Mouse (Mus musculus): ENCODE measurements around the gene Akp3. TPM values are rescaled to one million over a fixed set of nuclear protein-coding genes. Genes with fewer than 3 reads are reported as not detected.
A peak's percentile ranks its signal among the peaks of the same experiment; 100 is the strongest.

Gene Akp3
- polyA plus RNA-seq, 1 experiment from 2014 or later, result not detected

GRCm38 (mm10) chr1:87103936-87104335 lies 20.8 kb upstream of the Akp3 start:
- 72% methylated on average over 1 of the region's 1 CpGs for WGBS
- Histone ChIP-seq H3K9ac (ENCODE audit: low read depth, low read length) (no peak overlapping the region), H3K27ac (ENCODE audit: low read depth, low read length) (no peak overlapping the region), H3K36me3 (ENCODE audit: control insufficient read depth, insufficient read depth, low read length) (no peaks in the 10 kb centered on the region), H3K4me2 (replicated peaks; ENCODE audit: low read depth, low read length) (no peak overlapping the region), H3K9me3 (ENCODE audit: control insufficient read depth, low read length) (no peaks in the 10 kb centered on the region), H3K4me3 (ENCODE audit: low read length) (no peak overlapping the region), H3K4me1 (ENCODE audit: control insufficient read depth, insufficient read depth, low read length) (no peaks in the 10 kb centered on the region), H3K27me3 (ENCODE audit: control insufficient read depth, insufficient read depth, low read length) (no peaks in the 10 kb centered on the region)
- ATAC-seq (ENCODE audit: low FRiP score, low TSS enrichment), result no peak

GRCm38 (mm10) chr1:87106536-87106935 lies 18.2 kb upstream of the Akp3 start:
- WGBS, result 76% methylated on average over 8 of the region's 8 CpGs
- Histone ChIP-seq H3K4me3 (ENCODE audit: low read length) (no peak overlapping the region), H3K9me3 (ENCODE audit: control insufficient read depth, low read length) (no peaks in the 10 kb centered on the region), H3K4me2 (replicated peaks; ENCODE audit: low read depth, low read length) (no peak overlapping the region), H3K9ac (ENCODE audit: low read depth, low read length) (no peak overlapping the region), H3K4me1 (ENCODE audit: control insufficient read depth, insufficient read depth, low read length) (no peaks in the 10 kb centered on the region), H3K27ac (ENCODE audit: low read depth, low read length) (no peak overlapping the region), H3K27me3 (ENCODE audit: control insufficient read depth, insufficient read depth, low read length) (no peaks in the 10 kb centered on the region), H3K36me3 (ENCODE audit: control insufficient read depth, insufficient read depth, low read length) (no peaks in the 10 kb centered on the region)
- no peak for ATAC-seq (ENCODE audit: low FRiP score, low TSS enrichment)

DNA sequence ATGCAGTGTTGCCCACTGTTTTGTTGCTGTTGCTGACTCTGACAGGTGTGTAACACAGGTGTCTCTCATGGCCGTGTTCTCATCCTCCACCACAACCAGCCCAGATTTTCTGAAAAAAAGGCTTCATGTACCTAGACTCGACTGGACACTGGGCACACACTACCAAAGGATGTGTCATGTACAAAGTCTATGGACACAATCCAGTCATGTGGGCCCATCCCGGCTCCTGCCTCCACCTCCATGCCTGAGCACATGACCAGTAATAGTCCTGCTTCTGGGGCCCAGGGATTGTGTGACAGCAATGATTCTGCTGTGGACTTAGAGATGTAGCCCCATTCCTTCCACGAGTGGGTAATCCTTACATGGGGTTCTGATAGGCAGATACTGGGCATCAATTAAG lies 16.2 kb upstream of the Akp3 start:
- Histone ChIP-seq H3K4me1 (ENCODE audit: control insufficient read depth, insufficient read depth, low read length) (no peaks in the 10 kb centered on the region), H3K36me3 (ENCODE audit: control insufficient read depth, insufficient read depth, low read length) (no peaks in the 10 kb centered on the region), H3K4me3 (ENCODE audit: low read length) (no peak overlapping the region), H3K9me3 (ENCODE audit: control insufficient read depth, low read length) (no peaks in the 10 kb centered on the region), H3K27me3 (ENCODE audit: control insufficient read depth, insufficient read depth, low read length) (no peaks in the 10 kb centered on the region), H3K9ac (ENCODE audit: low read depth, low read length) (no peak overlapping the region), H3K27ac (ENCODE audit: low read depth, low read length) (no peak overlapping the region), H3K4me2 (replicated peaks; ENCODE audit: low read depth, low read length) (no peak overlapping the region)
- ATAC-seq (ENCODE audit: low FRiP score, low TSS enrichment), result no peak
- 90% methylated on average over 4 of the region's 4 CpGs for WGBS

GRCm38 (mm10) chr1:87111719-87112354 lies 12.9 kb upstream of the Akp3 start:
- H3K36me3 ChIP-seq (ENCODE audit: control insufficient read depth, insufficient read depth, low read length), result no peaks in the 10 kb centered on the region
- WGBS, result 45% methylated on average over 9 of the region's 9 CpGs
- H3K9ac ChIP-seq (ENCODE audit: low read depth, low read length), result no peak overlapping the region
- H3K27ac ChIP-seq (ENCODE audit: low read depth, low read length), result no peak overlapping the region
- H3K27me3 ChIP-seq (ENCODE audit: control insufficient read depth, insufficient read depth, low read length), result no peaks in the 10 kb centered on the region
- no peaks in the 10 kb centered on the region for H3K4me1 ChIP-seq (ENCODE audit: control insufficient read depth, insufficient read depth, low read length)
- H3K4me3 ChIP-seq (ENCODE audit: low read length), result no peak overlapping the region
- no peaks in the 10 kb centered on the region for H3K9me3 ChIP-seq (ENCODE audit: control insufficient read depth, low read length)
- ATAC-seq (ENCODE audit: low FRiP score, low TSS enrichment), result no peak
- H3K4me2 ChIP-seq (replicated peaks; ENCODE audit: low read depth, low read length), result no peak overlapping the region

DNA sequence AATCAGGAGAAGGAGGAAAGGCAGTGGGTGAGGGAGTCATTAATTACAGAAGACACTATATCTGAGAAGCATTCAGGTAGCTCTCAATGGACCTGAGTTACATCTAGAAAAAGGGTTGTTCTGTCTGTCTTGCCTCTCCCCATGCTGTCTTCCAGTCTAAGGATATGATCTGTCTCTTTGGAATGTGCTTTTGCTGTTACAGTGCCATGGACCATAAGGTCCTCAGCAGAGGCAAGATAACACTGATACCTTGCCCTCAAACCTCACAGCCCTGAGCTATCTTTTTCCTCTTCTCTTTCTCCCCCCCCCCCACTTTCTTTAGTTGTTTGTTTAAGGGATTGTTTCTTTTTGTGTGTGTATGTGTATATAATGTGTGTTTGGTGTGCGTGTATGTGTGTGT lies 10.0 kb upstream of the Akp3 start:
- WGBS, result 93% methylated on average over 1 of the region's 1 CpGs
- Histone ChIP-seq H3K27ac (ENCODE audit: low read depth, low read length) (no peak overlapping the region), H3K36me3 (ENCODE audit: control insufficient read depth, insufficient read depth, low read length) (no peaks in the 10 kb centered on the region), H3K4me2 (replicated peaks; ENCODE audit: low read depth, low read length) (no peak overlapping the region), H3K9me3 (ENCODE audit: control insufficient read depth, low read length) (no peaks in the 10 kb centered on the region), H3K4me1 (ENCODE audit: control insufficient read depth, insufficient read depth, low read length) (no peaks in the 10 kb centered on the region), H3K27me3 (ENCODE audit: control insufficient read depth, insufficient read depth, low read length) (no peaks in the 10 kb centered on the region), H3K4me3 (ENCODE audit: low read length) (no peak overlapping the region), H3K9ac (ENCODE audit: low read depth, low read length) (no peak overlapping the region)
- ATAC-seq (ENCODE audit: low FRiP score, low TSS enrichment), result no peak

DNA sequence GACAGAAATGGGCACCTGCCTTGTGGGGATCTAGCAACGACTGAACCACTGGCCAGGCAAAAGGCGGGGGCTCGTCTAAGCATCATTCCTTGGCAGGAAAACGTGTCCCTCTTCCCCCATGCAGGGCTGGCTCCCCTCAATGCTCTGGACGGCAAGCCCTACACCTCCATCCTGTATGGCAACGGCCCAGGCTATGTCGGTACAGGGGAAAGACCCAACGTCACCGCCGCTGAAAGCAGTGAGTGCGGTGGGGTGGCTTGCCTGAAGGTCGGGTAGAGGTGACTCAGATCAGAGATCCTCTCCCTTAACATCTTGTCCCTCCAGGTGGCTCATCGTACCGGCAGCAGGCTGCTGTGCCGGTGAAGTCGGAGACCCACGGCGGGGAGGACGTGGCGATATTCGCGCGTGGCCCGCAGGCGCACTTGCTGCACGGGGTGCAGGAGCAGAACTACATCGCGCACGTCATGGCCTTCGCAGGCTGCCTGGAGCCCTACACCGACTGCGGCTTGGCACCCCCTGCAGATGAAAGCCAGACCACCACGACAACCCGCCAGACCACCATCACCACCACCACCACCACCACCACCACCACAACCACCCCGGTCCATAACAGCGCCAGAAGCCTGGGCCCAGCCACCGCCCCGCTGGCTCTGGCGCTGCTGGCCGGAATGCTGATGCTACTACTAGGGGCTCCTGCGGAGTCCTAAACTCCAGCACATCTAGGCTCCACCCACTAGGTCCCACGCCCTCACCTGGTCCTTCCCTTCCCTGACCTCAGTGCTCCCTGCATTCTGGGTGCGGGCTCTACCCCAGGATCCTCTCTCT lies 2.6 kb downstream of the Akp3 start:
- Histone ChIP-seq H3K4me2 (replicated peaks; ENCODE audit: low read depth, low read length) (peak overlapping the region; percentile 31), H3K27ac (ENCODE audit: low read depth, low read length) (no peak overlapping the region), H3K36me3 (ENCODE audit: control insufficient read depth, insufficient read depth, low read length) (no peaks in the 10 kb centered on the region), H3K9ac (ENCODE audit: low read depth, low read length) (0 out of 2 replicates have a peak overlapping the region, but pooled peaks have one; percentile 7), H3K9me3 (ENCODE audit: control insufficient read depth, low read length) (no peaks in the 10 kb centered on the region), H3K4me3 (ENCODE audit: low read length) (peak overlapping the region; percentile 12; the same call in 1 of the 2 replicates), H3K4me1 (ENCODE audit: control insufficient read depth, insufficient read depth, low read length) (no peaks in the 10 kb centered on the region), H3K27me3 (ENCODE audit: control insufficient read depth, insufficient read depth, low read length) (peaks cover 30% of the 10 kb centered on the region)
- ATAC-seq (ENCODE audit: low FRiP score, low TSS enrichment), result peak; percentile 20; the same call in 1 of the 2 replicates
- 7% methylated on average over 40 of the region's 43 CpGs for WGBS

GRCm38 (mm10) chr1:87131803-87132202 lies 7.0 kb downstream of the Akp3 start:
- Histone ChIP-seq H3K4me3 (ENCODE audit: low read length) (no peak overlapping the region), H3K36me3 (ENCODE audit: control insufficient read depth, insufficient read depth, low read length) (no peaks in the 10 kb centered on the region), H3K4me2 (replicated peaks; ENCODE audit: low read depth, low read length) (no peak overlapping the region), H3K9ac (ENCODE audit: low read depth, low read length) (no peak overlapping the region), H3K27ac (ENCODE audit: low read depth, low read length) (no peak overlapping the region), H3K27me3 (ENCODE audit: control insufficient read depth, insufficient read depth, low read length) (peaks cover 22% of the 10 kb centered on the region), H3K4me1 (ENCODE audit: control insufficient read depth, insufficient read depth, low read length) (no peaks in the 10 kb centered on the region), H3K9me3 (ENCODE audit: control insufficient read depth, low read length) (no peaks in the 10 kb centered on the region)
- no peak for ATAC-seq (ENCODE audit: low FRiP score, low TSS enrichment)
- 89% methylated on average over 4 of the region's 4 CpGs for WGBS

GRCm38 (mm10) chr1:87141550-87141949 lies 16.8 kb downstream of the Akp3 start:
- WGBS, result 90% methylated on average over 4 of the region's 4 CpGs

GRCm38 (mm10) chr1:87142456-87142855 lies 17.7 kb downstream of the Akp3 start:
- H3K4me2 ChIP-seq (replicated peaks; ENCODE audit: low read depth, low read length), result no peak overlapping the region
- no peak overlapping the region for H3K9ac ChIP-seq (ENCODE audit: low read depth, low read length)
- no peak overlapping the region for H3K27ac ChIP-seq (ENCODE audit: low read depth, low read length)
- 0 out of 2 replicates have a peak, but pooled peaks cover 5% of the 10 kb centered on the region for H3K27me3 ChIP-seq (ENCODE audit: control insufficient read depth, insufficient read depth, low read length)
- ATAC-seq (ENCODE audit: low FRiP score, low TSS enrichment), result no peak
- no peak overlapping the region for H3K4me3 ChIP-seq (ENCODE audit: low read length)
- no peaks in the 10 kb centered on the region for H3K36me3 ChIP-seq (ENCODE audit: control insufficient read depth, insufficient read depth, low read length)
- no peaks in the 10 kb centered on the region for H3K9me3 ChIP-seq (ENCODE audit: control insufficient read depth, low read length)
- 62% methylated on average over 9 of the region's 9 CpGs for WGBS
- 0 out of 2 replicates have a peak, but pooled peaks cover 4% of the 10 kb centered on the region for H3K4me1 ChIP-seq (ENCODE audit: control insufficient read depth, insufficient read depth, low read length)

More at GRCm38 (mm10) chr1:87141550-87141949, 16.8 kb downstream of the Akp3 start:
- Histone ChIP-seq H3K4me2 (replicated peaks; ENCODE audit: low read depth, low read length) (no peak overlapping the region), H3K27me3 (ENCODE audit: control insufficient read depth, insufficient read depth, low read length) (0 out of 2 replicates have a peak, but pooled peaks cover 5% of the 10 kb centered on the region), H3K27ac (ENCODE audit: low read depth, low read length) (no peak overlapping the region), H3K9ac (ENCODE audit: low read depth, low read length) (no peak overlapping the region), H3K36me3 (ENCODE audit: control insufficient read depth, insufficient read depth, low read length) (no peaks in the 10 kb centered on the region), H3K9me3 (ENCODE audit: control insufficient read depth, low read length) (no peaks in the 10 kb centered on the region), H3K4me1 (ENCODE audit: control insufficient read depth, insufficient read depth, low read length) (0 out of 2 replicates have a peak, but pooled peaks cover 4% of the 10 kb centered on the region), H3K4me3 (ENCODE audit: low read length) (no peak overlapping the region)
- ATAC-seq (ENCODE audit: low FRiP score, low TSS enrichment), result no peak
